Mouse (Mus musculus): ENCODE results near the gene Mknk1.

Mknk1 gene

GRCm38 (mm10) chr4:115848083-115848482 is 9.1 kb downstream of the Mknk1 start:
- no peak for DNase-seq

GRCm38 (mm10) chr4:115848990-115849677 is 10.1 kb downstream of the Mknk1 start:
- DNase-seq, result no peak

- DNase-seq, result no peak
Measured at GRCm38 (mm10) chr4:115850111-115850510, 11.1 kb downstream of the Mknk1 start.

DNA sequence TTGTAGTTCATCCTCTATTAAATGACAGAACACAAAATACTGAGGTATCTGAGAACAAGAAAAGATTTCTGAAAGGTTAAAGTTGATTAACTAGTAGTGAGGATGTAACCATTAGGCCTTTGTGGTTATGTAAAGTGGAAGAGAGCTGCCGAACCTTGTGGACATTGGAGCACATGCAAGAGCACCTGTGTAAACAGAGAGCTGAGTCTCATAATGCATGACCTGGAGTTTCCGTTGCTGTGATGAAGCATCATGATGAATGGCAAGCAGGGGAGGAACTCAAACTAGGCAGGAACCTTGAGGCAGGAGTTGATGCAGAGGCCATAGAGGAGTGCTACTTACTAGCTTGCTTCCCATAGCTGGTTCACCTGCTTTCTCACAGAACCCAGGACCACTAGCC is 11.6 kb downstream of the Mknk1 start:
- no peak for DNase-seq

DNA sequence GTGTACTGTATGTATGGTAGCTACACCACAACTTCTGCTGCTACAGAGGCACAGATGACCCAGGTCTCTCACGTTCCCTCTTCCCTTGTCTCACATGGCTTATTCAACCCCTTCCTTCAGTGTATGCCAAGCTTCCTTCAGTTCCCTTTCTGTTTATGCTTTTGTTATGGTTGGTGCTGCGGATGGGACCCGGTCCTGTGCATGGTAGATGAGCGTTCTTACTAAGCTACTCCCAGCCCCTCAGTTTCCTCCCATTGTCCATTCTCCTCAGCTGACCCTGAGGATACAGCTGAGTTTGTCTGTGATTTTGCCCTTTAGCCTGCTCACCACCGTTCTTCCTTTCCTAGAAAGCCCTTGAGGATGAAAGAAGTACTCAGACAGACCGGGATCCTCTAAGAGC is 12.6 kb downstream of the Mknk1 start:
- DNase-seq, result no peak

- DNase-seq, result peak; percentile 17
Measured at GRCm38 (mm10) chr4:115855100-115855499, 16.1 kb downstream of the Mknk1 start.

DNA sequence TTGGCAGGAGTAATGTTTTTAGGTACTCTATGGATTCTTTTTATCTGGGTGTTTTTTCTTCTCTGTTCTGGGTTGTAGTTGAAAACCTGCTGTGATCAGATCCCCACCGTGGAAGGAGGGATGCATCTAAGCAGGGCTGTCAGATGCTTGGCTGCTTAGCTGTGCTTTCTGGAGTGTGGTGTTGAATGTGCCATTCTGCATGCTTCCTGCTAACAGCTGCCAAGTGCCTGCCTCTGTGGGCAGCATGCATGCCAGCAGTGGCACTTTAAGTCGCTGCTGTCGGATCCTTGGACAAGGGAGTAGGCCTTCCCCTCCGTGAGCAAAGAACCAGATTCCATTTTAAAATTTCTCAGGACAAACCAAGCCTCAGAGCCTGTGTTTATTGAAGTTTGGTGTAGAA is 16.6 kb downstream of the Mknk1 start:
- no peak for DNase-seq

DNA sequence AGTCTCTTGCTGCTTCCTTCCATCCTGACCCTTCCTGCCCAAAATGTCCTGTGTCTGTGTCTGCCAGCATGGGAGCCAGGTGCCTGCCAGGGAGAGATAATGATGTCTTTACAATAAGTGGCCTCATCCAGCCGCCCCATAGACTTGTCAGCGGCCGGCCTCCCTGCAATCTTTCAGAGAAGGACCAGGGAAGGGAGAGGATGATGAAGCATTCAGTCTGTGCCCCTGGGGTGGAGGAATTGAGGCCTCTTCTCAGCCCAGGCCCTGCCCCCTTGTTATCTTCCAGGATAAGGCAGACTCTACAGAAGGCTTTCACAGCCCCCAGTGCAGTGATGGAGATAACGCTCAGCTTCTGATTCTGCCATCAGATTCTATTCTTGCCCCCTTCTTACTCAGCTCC is 17.3 kb downstream of the Mknk1 start:
- DNase-seq, result no peak

GRCm38 (mm10) chr4:115857293-115857883 is 18.4 kb downstream of the Mknk1 start:
- no peak for DNase-seq

DNA sequence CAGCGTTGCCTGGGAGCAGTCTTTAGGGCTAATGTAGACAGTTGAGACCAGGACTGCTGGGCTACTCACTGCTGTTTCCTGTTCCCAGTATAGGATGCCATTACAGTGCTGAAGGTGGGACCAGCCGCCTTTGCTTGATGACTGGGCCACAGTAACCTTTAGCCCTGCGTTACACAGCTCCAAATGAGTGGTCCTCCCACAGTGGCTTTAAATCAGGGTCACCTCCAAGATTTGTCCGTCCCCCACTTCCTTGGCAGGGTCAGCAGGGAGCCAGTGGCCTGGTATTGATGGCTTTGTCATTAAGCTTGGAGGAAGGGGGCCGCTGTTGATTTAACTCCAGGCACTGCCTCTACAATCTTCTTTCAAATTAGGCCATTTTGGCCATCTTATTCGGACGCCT is 24.4 kb downstream of the Mknk1 start:
- DNase-seq, result no peak

GRCm38 (mm10) chr4:115863880-115864279 is 24.9 kb downstream of the Mknk1 start:
- peak; percentile 69 for DNase-seq

DNA sequence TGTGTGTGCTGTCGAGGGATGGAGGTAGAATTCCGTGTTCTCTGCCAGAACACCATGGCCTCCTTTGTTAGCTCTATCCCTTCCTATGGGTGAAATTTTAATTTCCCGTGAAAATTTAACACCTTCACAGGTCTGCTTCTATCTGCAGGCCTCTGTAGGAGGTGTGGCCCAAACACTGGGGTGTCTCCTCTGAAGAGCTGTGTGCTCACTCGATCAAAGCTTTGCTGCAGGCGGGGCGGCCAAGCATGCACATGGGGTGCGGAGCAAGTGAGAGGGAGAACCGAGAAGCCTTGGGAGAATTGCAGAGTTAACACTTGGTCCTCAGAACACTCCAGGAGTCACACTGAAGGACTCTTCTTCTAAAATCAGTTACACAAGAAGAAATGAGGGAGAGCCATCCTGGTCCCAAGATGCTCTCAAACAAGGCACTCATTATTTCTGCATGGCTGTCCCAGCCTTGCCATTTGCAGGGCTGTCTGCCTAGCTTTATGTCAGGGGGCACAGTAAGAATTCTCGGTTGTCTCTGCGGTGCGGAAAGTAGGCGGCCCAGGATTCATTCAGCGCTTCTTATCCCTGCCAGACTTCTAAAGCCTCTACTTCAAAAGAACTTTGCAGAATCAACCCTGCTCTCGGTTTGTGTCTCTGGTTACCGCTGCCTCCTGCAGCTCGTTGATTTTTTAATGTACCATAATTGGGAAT is 30.7 kb downstream of the Mknk1 start:
- no peak for DNase-seq

DNA sequence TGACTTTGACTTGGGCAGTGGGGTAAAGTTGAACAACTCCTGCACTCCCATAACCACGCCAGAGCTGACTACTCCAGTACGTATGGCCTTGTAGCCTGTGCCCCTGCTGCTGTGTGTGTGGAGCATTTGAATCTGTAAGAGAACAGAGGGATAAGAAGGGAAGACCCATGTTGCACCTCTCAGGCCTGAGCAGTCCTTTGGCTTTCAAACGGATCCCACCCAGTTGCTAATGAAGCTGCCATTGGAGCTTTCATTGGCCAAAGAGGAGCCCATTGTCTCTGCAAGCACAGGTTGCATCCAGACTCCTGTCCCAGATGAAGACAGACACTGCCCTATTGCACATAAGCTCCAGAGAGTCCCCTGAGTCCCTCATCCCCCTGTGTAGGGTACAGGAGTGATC is 34.2 kb downstream of the Mknk1 start:
- no peak for DNase-seq

GRCm38 (mm10) chr4:115878216-115878678 is 39.2 kb downstream of the Mknk1 start:
- peak; percentile 80 for DNase-seq

DNA sequence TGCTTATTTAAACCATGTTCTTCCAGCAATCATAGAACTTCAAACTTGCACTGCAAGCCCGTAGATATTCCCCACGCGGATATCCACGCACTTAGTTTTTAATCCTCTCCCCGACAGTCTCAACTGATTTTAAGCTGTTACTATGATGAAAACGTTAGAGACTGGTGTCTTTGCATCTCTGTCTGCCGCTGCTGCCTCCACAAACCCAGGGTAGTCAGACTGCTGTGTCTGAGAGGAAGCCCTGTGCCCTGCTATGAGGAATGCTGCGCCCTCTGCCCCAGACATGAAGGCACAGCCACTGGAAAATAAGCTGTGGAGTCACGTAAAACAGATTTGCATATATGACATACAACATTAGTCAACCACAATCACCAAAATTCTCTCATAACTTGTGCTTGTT is 39.8 kb downstream of the Mknk1 start:
- no peak for DNase-seq

DNA sequence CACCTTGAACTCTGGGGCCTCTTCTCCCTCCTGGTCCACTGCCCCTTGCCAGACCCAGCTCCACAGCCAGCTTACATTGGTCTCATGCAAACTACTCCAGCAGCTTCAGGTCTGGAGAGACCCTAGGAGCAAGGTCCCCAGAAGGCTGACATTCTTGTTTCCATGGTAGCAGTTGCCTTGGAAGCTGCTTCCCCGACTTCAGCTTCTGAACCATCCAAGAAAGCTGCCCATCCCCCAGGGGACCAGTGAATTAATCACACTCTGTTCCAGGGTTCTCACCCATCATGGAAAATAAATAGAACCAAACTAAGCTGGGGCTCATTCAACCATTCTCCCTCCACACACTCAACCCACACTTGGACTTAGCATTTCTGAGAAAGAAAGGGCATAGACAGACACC is 42.2 kb downstream of the Mknk1 start:
- DNase-seq, result peak; percentile 81

DNA sequence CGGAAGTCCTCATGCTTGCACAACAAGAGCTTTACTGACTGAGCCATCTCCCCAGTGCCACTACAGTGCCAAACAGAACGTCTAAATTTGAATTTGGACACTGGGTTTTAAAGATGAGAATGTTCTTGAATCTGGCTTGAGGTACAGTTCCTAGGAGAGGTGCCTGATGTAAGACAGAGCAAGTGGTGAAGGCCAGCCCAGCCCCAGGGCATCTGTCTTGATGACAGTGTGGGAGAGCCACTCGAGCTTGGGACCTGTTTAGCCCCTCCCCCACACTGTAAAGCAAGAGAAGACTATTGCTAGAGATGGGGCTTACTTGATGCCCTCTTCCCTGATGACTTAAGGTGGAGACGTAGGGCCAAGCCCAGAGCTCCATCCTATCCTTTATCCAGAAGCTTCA is 43.2 kb downstream of the Mknk1 start:
- no peak for DNase-seq

- DNase-seq, result no peak
Measured at GRCm38 (mm10) chr4:115884022-115884421, 45.0 kb downstream of the Mknk1 start, which contains the start of gene Kncn. Gene Kncn, plus strand, starts transcription at chr4:115884400.

DNA sequence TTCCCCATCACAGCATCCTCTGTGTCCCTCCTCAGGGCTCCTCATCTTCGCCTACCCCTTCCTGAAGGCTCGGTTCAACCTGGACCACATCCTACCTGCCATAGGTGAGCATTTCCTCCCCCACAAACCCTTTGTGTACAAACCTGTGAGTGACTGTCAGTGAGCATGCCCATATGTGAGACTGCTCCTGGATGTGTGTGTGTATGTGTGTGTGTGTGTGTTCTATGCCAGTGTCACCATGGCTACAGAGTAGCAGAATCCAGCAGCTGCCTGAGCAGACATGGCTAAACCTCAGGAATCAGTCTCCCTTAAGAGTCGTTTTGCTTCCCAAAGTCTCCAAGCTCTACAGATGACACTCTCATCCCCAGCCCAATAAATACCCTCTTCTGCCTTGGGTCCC is 46.8 kb downstream of the Mknk1 start:
- DNase-seq, result no peak

- DNase-seq, result peak; percentile 34
Measured at GRCm38 (mm10) chr4:115886875-115887274, 47.9 kb downstream of the Mknk1 start.

- peak; percentile 46 for DNase-seq
Measured at GRCm38 (mm10) chr4:115890066-115890465, 51.1 kb downstream of the Mknk1 start.

GRCm38 (mm10) chr4:115890553-115890952 is 51.6 kb downstream of the Mknk1 start, which contains the start of gene 6430628N08Rik:
Gene 6430628N08Rik, plus strand, starts transcription at chr4:115890665.
- DNase-seq, result peak; percentile 39

GRCm38 (mm10) chr4:115894281-115894680 is 55.3 kb downstream of the Mknk1 start:
- no peak for DNase-seq

Data from embryo, embryonic 11 days (tissue).